Mouse (Mus musculus): ENCODE measurements around the gene Tnfrsf13b. TPM values are rescaled to one million over a fixed set of nuclear protein-coding genes. Genes with fewer than 3 reads are reported as not detected.
"Not testable (repeated sequence)": the region's sequence is repeated elsewhere in the genome, so short reads cannot be mapped to it uniquely, and the experiment has no call there.

The Tnfrsf13b gene
- polyA plus RNA-seq, 1 experiment from 2014 or later: 2.5 TPM

DNA sequence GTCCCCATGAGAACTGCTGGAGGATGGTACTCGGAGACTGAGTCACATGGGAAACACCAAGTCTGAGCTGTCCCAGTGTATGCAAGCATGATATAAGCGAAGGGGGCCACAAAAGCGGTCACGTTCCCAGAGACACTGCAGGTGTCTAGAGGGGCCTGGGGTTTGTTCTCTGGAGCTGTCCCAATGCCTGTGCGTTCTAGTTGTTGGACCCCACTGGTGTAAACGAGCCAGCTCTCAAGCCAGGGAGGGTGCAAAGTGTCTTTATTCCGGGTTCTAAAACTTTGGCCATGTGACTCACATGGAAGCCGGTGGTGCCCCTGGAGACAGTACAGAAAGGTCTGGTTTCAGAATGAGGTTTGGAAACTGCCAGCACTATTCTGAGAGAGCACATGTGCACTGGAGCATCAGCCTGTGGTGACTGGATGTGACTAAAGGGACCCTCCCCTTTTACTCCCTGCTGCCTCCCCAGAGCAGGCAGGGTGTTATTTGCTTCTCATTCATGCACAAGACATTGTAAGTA, 3.7 kb upstream of the Tnfrsf13b start:
- ATAC-seq: no peak
- H3K36me3 ChIP-seq (ENCODE audit: control insufficient read depth, insufficient read depth, low read length): no peaks in the 10 kb centered on the region
- H3K27me3 ChIP-seq (replicated peaks; ENCODE audit: control insufficient read depth, insufficient read depth, low read length): no peaks in the 10 kb centered on the region
- no peaks in the 10 kb centered on the region for H3K4me1 ChIP-seq (ENCODE audit: control insufficient read depth, insufficient read depth, low read length)
- H3K9me3 ChIP-seq (ENCODE audit: control insufficient read depth, low read length): no peaks in the 10 kb centered on the region
- H3K9ac ChIP-seq (ENCODE audit: low read depth, low read length): no peak overlapping the region
- H3K4me3 ChIP-seq (ENCODE audit: low read length): no peak overlapping the region
- no peak overlapping the region for H3K27ac ChIP-seq (ENCODE audit: low read length)
- WGBS: 91% methylated on average over 8 of the region's 8 CpGs
- no peak overlapping the region for H3K4me2 ChIP-seq (ENCODE audit: low read depth, low read length)

DNA sequence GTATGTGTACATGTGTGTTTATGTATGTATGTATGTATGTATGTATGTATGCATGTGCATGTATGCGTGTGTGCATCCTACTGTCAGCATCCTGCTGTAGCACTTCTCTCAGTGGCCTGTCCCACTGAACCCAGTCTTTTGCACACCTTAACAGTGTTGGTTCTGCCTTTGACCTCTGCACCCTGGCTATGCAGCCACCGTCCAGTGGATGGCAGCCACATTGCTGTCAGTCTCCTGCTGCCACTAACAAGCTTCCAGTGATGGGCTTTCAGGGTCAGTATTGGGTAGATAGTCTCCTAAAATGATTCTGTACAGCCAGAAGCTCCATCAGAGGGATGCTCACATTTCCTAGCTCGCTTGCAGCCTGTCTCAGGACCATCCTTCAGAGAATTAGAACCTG, 2.7 kb upstream of the Tnfrsf13b start:
- WGBS: 80% methylated on average over 3 of the region's 3 CpGs
- no peaks in the 10 kb centered on the region for H3K36me3 ChIP-seq (ENCODE audit: control insufficient read depth, insufficient read depth, low read length)
- H3K4me3 ChIP-seq (ENCODE audit: low read length): no peak overlapping the region
- no peak overlapping the region for H3K9ac ChIP-seq (ENCODE audit: low read depth, low read length)
- H3K27ac ChIP-seq (ENCODE audit: low read length): no peak overlapping the region
- H3K4me2 ChIP-seq (ENCODE audit: low read depth, low read length): no peak overlapping the region
- no peak for ATAC-seq
- H3K4me1 ChIP-seq (ENCODE audit: control insufficient read depth, insufficient read depth, low read length): no peaks in the 10 kb centered on the region
- H3K27me3 ChIP-seq (replicated peaks; ENCODE audit: control insufficient read depth, insufficient read depth, low read length): no peaks in the 10 kb centered on the region
- no peaks in the 10 kb centered on the region for H3K9me3 ChIP-seq (ENCODE audit: control insufficient read depth, low read length)

DNA sequence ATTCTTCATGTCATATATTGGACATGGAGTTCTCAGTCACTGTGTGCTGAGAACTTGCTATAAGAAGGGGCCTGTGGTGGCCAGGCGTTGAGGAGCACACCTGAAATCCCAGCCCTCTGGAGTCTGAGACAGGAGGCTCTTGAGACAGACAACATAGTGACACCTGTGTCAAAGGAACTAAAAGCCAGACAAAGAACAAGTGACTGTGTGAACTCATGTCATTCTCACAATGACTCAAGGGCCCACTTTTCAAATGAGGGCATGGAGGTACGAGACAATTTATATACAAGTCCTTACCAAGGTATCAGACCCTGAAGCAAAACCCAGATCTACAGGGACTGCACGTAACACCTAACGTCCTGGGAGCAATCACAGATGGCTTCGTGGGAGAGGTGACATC, 585 bp upstream of the Tnfrsf13b start:
- no peaks in the 10 kb centered on the region for H3K4me1 ChIP-seq (ENCODE audit: control insufficient read depth, insufficient read depth, low read length)
- H3K4me2 ChIP-seq (ENCODE audit: low read depth, low read length): no peak overlapping the region
- H3K4me3 ChIP-seq (ENCODE audit: low read length): no peak overlapping the region
- H3K27me3 ChIP-seq (replicated peaks; ENCODE audit: control insufficient read depth, insufficient read depth, low read length): no peaks in the 10 kb centered on the region
- ATAC-seq: no peak
- no peaks in the 10 kb centered on the region for H3K9me3 ChIP-seq (ENCODE audit: control insufficient read depth, low read length)
- no peak overlapping the region for H3K27ac ChIP-seq (ENCODE audit: low read length)
- WGBS: 85% methylated on average over 5 of the region's 5 CpGs
- H3K36me3 ChIP-seq (ENCODE audit: control insufficient read depth, insufficient read depth, low read length): no peaks in the 10 kb centered on the region
- H3K9ac ChIP-seq (ENCODE audit: low read depth, low read length): no peak overlapping the region

DNA sequence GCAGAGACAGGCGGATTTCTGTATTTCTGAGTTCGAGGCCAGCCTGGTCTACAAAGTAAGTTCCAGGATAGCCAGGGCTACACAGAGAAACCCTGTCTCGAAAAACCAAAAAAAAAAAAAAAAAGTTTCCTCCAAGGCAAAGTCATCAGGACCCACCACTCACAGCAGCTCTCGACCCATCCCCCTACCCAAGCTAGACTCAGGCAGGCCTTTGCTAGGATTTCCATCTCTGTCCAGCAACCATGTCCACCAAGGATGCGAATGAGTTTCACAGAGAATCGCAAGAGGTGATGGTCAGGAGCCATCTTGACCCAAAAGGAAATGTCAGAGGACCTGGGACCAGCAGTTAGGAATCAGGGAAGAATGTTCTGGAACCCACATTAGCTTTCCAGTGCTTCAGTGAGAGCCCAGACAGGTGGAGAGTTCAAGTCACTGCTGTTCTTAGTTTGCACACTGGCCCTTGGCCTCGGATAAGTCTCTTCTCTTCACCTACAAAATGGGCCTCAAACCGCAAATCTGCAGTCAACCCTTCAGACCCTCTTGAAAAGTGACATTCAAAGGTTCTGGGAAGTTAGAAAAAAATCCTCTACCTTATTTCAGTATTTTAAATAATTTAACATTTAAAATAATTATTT, 983 bp downstream of the Tnfrsf13b start:
- Histone ChIP-seq H3K27me3 (replicated peaks; ENCODE audit: control insufficient read depth, insufficient read depth, low read length) (no peaks in the 10 kb centered on the region), H3K4me2 (ENCODE audit: low read depth, low read length) (no peak overlapping the region), H3K27ac (ENCODE audit: low read length) (no peak overlapping the region), H3K9ac (ENCODE audit: low read depth, low read length) (no peak overlapping the region), H3K4me3 (ENCODE audit: low read length) (no peak overlapping the region), H3K36me3 (ENCODE audit: control insufficient read depth, insufficient read depth, low read length) (no peaks in the 10 kb centered on the region), H3K9me3 (ENCODE audit: control insufficient read depth, low read length) (no peaks in the 10 kb centered on the region), H3K4me1 (ENCODE audit: control insufficient read depth, insufficient read depth, low read length) (no peaks in the 10 kb centered on the region)
- no peak for ATAC-seq
- 86% methylated on average over 8 of the region's 8 CpGs for WGBS

DNA sequence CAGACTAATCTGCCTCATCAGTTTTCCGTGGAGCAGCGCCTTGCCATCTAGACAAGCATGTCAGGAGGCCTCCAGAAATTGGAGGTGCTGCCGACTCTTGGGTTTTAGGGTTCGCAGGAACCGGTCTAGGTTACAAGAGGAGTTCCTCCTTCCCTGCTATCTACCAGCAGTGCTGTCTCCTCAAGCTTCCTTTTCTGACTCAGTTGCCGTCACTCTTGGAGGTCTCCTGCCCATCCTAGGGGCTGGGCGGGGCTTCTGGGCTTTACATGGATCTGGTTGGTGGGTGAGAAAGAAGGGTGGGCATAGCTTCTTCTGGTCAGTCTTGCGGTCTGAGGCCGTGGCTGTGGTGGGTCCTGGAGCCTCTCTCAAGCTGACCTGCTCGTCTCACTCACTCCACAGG, 2.8 kb downstream of the Tnfrsf13b start:
- no peaks in the 10 kb centered on the region for H3K4me1 ChIP-seq (ENCODE audit: control insufficient read depth, insufficient read depth, low read length)
- no peak overlapping the region for H3K4me2 ChIP-seq (ENCODE audit: low read depth, low read length)
- 46% methylated on average over 10 of the region's 10 CpGs for WGBS
- H3K9me3 ChIP-seq (ENCODE audit: control insufficient read depth, low read length): no peaks in the 10 kb centered on the region
- no peak overlapping the region for H3K27ac ChIP-seq (ENCODE audit: low read length)
- no peaks in the 10 kb centered on the region for H3K27me3 ChIP-seq (replicated peaks; ENCODE audit: control insufficient read depth, insufficient read depth, low read length)
- no peak for ATAC-seq
- H3K4me3 ChIP-seq (ENCODE audit: low read length): no peak overlapping the region
- H3K9ac ChIP-seq (ENCODE audit: low read depth, low read length): no peak overlapping the region
- no peaks in the 10 kb centered on the region for H3K36me3 ChIP-seq (ENCODE audit: control insufficient read depth, insufficient read depth, low read length)

DNA sequence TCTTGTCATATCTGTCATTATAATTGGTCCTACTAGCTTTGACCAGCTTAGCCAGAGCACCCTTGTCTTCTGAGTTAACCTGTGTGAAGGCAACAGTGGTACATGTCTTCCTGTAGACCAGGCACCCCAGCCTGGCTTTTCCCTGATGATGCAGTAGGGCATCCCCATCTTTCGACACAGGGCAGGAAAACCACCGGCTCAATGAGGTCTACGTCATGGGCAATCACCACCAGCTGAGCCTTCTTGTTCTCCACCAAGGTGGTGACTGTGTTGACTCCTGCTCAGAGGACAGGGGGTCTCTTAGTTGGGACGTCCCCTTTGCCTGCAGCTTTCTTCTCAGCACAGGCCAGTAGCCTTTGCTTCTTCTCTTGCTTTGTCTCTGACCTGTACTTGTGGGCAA, 4.1 kb downstream of the Tnfrsf13b start:
- 93% methylated on average over 4 of the region's 4 CpGs for WGBS
- H3K4me2 ChIP-seq (ENCODE audit: low read depth, low read length); ATAC-seq; H3K9ac ChIP-seq (ENCODE audit: low read depth, low read length); H3K4me1 ChIP-seq (ENCODE audit: control insufficient read depth, insufficient read depth, low read length); H3K36me3 ChIP-seq (ENCODE audit: control insufficient read depth, insufficient read depth, low read length); H3K27ac ChIP-seq (ENCODE audit: low read length); H3K27me3 ChIP-seq (replicated peaks; ENCODE audit: control insufficient read depth, insufficient read depth, low read length); H3K9me3 ChIP-seq (ENCODE audit: control insufficient read depth, low read length); H3K4me3 ChIP-seq (ENCODE audit: low read length): not testable (repeated sequence)

DNA sequence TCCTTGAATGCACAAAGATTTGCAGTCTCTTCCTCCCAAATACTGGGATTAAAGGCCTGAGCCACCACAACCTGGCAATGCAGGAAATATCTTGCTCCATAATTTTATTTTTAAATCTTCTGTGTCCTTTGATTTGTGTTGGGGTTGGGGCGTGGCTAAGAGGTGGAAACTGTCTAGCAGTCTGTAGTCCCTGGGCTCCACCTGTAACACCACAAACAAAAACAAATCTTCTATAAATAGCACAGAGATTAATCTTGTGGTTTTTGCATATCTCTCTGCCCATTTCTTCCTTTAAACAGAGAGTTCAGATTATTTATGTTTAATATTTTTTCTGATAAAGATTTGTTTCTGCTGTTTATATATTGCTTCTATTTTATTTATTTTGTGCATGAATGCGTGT, 6.4 kb downstream of the Tnfrsf13b start:
- no peak overlapping the region for H3K4me2 ChIP-seq (ENCODE audit: low read depth, low read length)
- H3K27ac ChIP-seq (ENCODE audit: low read length): no peak overlapping the region
- 82% methylated on average over 2 of the region's 2 CpGs for WGBS
- ATAC-seq: no peak
- no peaks in the 10 kb centered on the region for H3K4me1 ChIP-seq (ENCODE audit: control insufficient read depth, insufficient read depth, low read length)
- H3K4me3 ChIP-seq (ENCODE audit: low read length): no peak overlapping the region
- no peaks in the 10 kb centered on the region for H3K36me3 ChIP-seq (ENCODE audit: control insufficient read depth, insufficient read depth, low read length)
- H3K9me3 ChIP-seq (ENCODE audit: control insufficient read depth, low read length): no peaks in the 10 kb centered on the region
- H3K9ac ChIP-seq (ENCODE audit: low read depth, low read length): no peak overlapping the region
- no peaks in the 10 kb centered on the region for H3K27me3 ChIP-seq (replicated peaks; ENCODE audit: control insufficient read depth, insufficient read depth, low read length)

DNA sequence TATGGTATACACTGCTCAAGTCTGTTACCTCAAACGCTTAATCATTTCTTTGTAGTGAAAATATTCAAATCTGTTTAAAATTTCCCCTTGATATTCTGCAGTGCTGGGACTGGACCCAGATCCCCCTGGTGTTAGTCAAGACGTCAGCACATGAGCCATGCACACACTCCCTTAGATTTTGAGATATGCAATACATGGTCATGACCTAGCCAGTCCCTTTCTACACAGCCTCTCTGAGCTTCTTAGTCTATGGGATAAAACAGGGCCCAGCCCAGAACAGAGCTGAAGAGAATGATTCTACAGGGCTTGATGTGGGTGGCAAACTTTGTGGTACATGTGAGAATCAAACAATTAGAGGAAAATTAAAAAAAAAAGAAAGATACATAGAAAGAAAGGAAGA, 15.1 kb downstream of the Tnfrsf13b start:
- Histone ChIP-seq H3K4me3 (ENCODE audit: low read length) (no peak overlapping the region), H3K9ac (ENCODE audit: low read depth, low read length) (no peak overlapping the region), H3K27me3 (replicated peaks; ENCODE audit: control insufficient read depth, insufficient read depth, low read length) (0 out of 2 replicates have a peak, but pooled peaks cover under 1% of the 10 kb centered on the region), H3K4me1 (ENCODE audit: control insufficient read depth, insufficient read depth, low read length) (peaks cover 3% of the 10 kb centered on the region; the same call in 1 of the 2 replicates), H3K36me3 (ENCODE audit: control insufficient read depth, insufficient read depth, low read length) (no peaks in the 10 kb centered on the region), H3K9me3 (ENCODE audit: control insufficient read depth, low read length) (no peaks in the 10 kb centered on the region), H3K4me2 (ENCODE audit: low read depth, low read length) (no peak overlapping the region), H3K27ac (ENCODE audit: low read length) (no peak overlapping the region)
- WGBS: 53% methylated on average over 2 of the region's 2 CpGs
- no peak for ATAC-seq

DNA sequence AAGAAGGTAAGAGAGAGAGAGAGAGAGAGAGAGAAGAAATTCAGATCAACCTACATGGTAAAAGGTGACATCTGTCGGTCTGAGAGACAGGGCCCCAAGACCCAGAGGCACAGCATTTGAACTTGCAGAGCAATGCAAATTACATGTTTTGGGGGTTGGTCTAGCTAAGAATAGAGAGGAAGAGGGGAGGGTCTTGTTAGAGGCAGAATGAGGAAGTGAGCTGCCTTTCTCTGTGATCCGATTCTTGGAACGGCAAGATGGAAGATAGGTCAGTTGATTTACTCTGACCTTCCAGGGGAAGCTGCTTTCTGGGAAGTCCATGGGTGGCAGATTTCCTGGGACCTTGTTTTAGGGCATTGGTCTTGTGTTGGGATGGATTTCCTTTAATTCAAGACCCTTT, 15.7 kb downstream of the Tnfrsf13b start:
- Histone ChIP-seq H3K36me3 (ENCODE audit: control insufficient read depth, insufficient read depth, low read length) (no peaks in the 10 kb centered on the region), H3K9ac (ENCODE audit: low read depth, low read length) (no peak overlapping the region), H3K27ac (ENCODE audit: low read length) (no peak overlapping the region), H3K4me3 (ENCODE audit: low read length) (0 out of 2 replicates have a peak overlapping the region, but pooled peaks have one; percentile 2), H3K27me3 (replicated peaks; ENCODE audit: control insufficient read depth, insufficient read depth, low read length) (0 out of 2 replicates have a peak, but pooled peaks cover 4% of the 10 kb centered on the region), H3K9me3 (ENCODE audit: control insufficient read depth, low read length) (no peaks in the 10 kb centered on the region), H3K4me2 (ENCODE audit: low read depth, low read length) (no peak overlapping the region), H3K4me1 (ENCODE audit: control insufficient read depth, insufficient read depth, low read length) (peaks cover 9% of the 10 kb centered on the region; the same call in 1 of the 2 replicates)
- 44% methylated on average over 3 of the region's 3 CpGs for WGBS
- no peak for ATAC-seq

All from intestine, embryonic 16.5 days (tissue).